Comparison of ENCODE assay signal across 8 mouse cellular contexts in genomic region chr4:133631769-133632411, GRCm38 (mm10). TPM values are rescaled to one million over a fixed set of nuclear protein-coding genes. Genes with fewer than 3 reads are reported as not detected.
DNase-seq lines count a peak whose midpoint lies in the region; ATAC-seq lines count a peak whose summit lies in the region.

No protein-coding gene starts in this region.

- peak; percentile 94 for DNase-seq in heart, adult 11 months
- DNase-seq in heart, postnatal 4 days: no peak
- DNase-seq in liver, embryonic 13.5 days: no peak
- DNase-seq in left cerebral cortex, adult 8-10 months (ENCODE audit: low spot score in 2 of 2): no peak
- DNase-seq in adrenal gland, adult 8-10 months: no peak

- H3K27ac ChIP-seq in embryonic facial prominence, embryonic 13.5 days: no peak overlapping the region
- H3K27ac ChIP-seq in hindbrain, embryonic 15.5 days (replicated peaks): no peak overlapping the region
- H3K27ac ChIP-seq in liver, embryonic 13.5 days: no peak overlapping the region
- peak overlapping the region; percentile 86; the same call in 1 of the 2 replicates for H3K27ac ChIP-seq in neural tube, embryonic 15.5 days (replicated peaks)

- peak overlapping the region; percentile 82 for H3K4me3 ChIP-seq in embryonic facial prominence, embryonic 13.5 days
- H3K4me3 ChIP-seq in hindbrain, embryonic 15.5 days: peak overlapping the region; percentile 74
- H3K4me3 ChIP-seq in liver, embryonic 13.5 days (replicated peaks): peak overlapping the region; percentile 76
- H3K4me3 ChIP-seq in neural tube, embryonic 15.5 days (replicated peaks): peak overlapping the region; percentile 77

- H3K27me3 ChIP-seq in embryonic facial prominence, embryonic 13.5 days: no peaks in the 10 kb centered on the region
- no peaks in the 10 kb centered on the region for H3K27me3 ChIP-seq in hindbrain, embryonic 15.5 days
- H3K27me3 ChIP-seq in liver, embryonic 13.5 days: no peaks in the 10 kb centered on the region
- H3K27me3 ChIP-seq in neural tube, embryonic 15.5 days (replicated peaks): no peaks in the 10 kb centered on the region

- no peaks in the 10 kb centered on the region for H3K9me3 ChIP-seq in embryonic facial prominence, embryonic 13.5 days
- no peaks in the 10 kb centered on the region for H3K9me3 ChIP-seq in hindbrain, embryonic 15.5 days
- H3K9me3 ChIP-seq in liver, embryonic 13.5 days (replicated peaks): no peaks in the 10 kb centered on the region
- H3K9me3 ChIP-seq in neural tube, embryonic 15.5 days (replicated peaks): no peaks in the 10 kb centered on the region

- 38% methylated on average over 9 of the region's 9 CpGs for whole genome bisulfite sequencing in embryonic facial prominence, embryonic 13.5 days
- 35% methylated on average over 9 of the region's 9 CpGs for WGBS in hindbrain, embryonic 15.5 days
- 53% methylated on average over 9 of the region's 9 CpGs for WGBS in liver, embryonic 13.5 days (ENCODE audit: insufficient replicate concordance)
- WGBS in neural tube, embryonic 15.5 days: 34% methylated on average over 9 of the region's 9 CpGs

- H3K9ac ChIP-seq in embryonic facial prominence, embryonic 13.5 days: peak overlapping the region; percentile 91
- H3K9ac ChIP-seq in hindbrain, embryonic 15.5 days: peak overlapping the region; percentile 77
- H3K9ac ChIP-seq in liver, embryonic 13.5 days: peak overlapping the region; percentile 82
- H3K9ac ChIP-seq in neural tube, embryonic 15.5 days (replicated peaks): peak overlapping the region; percentile 87

- no peak for ATAC-seq in embryonic facial prominence, embryonic 13.5 days (ENCODE audit: insufficient number of reproducible peaks, insufficient read depth, low FRiP score, low TSS enrichment, low read depth)
- no peak for ATAC-seq in hindbrain, embryonic 15.5 days (ENCODE audit: low FRiP score, low read depth)
- no peak for ATAC-seq in liver, embryonic 13.5 days (ENCODE audit: low read depth)
- no peak for ATAC-seq in neural tube, embryonic 15.5 days (ENCODE audit: low FRiP score)

- H3K4me2 ChIP-seq in embryonic facial prominence, embryonic 13.5 days: peak overlapping the region; percentile 89
- peak overlapping the region; percentile 68 for H3K4me2 ChIP-seq in hindbrain, embryonic 15.5 days
- peak overlapping the region; percentile 84 for H3K4me2 ChIP-seq in liver, embryonic 13.5 days
- peak overlapping the region; percentile 90 for H3K4me2 ChIP-seq in neural tube, embryonic 15.5 days

- H3K36me3 ChIP-seq in embryonic facial prominence, embryonic 13.5 days: peaks cover 3% of the 10 kb centered on the region
- peaks cover 2% of the 10 kb centered on the region; the same call in 1 of the 2 replicates for H3K36me3 ChIP-seq in hindbrain, embryonic 15.5 days
- H3K36me3 ChIP-seq in liver, embryonic 13.5 days: peaks cover 4% of the 10 kb centered on the region; the same call in 1 of the 2 replicates
- H3K36me3 ChIP-seq in neural tube, embryonic 15.5 days: peaks cover 3% of the 10 kb centered on the region; the same call in 1 of the 2 replicates

- peaks cover 30% of the 10 kb centered on the region for H3K4me1 ChIP-seq in embryonic facial prominence, embryonic 13.5 days
- peaks cover 37% of the 10 kb centered on the region for H3K4me1 ChIP-seq in hindbrain, embryonic 15.5 days (replicated peaks)
- peaks cover 42% of the 10 kb centered on the region for H3K4me1 ChIP-seq in liver, embryonic 13.5 days (replicated peaks)
- peaks cover 34% of the 10 kb centered on the region for H3K4me1 ChIP-seq in neural tube, embryonic 15.5 days

RNA-seq across cellular contexts. Expression of gene Zdhhc18, which starts 18.1 kb away (rescaled TPM):
- total RNA-seq in heart, postnatal 4 days (2021): 10 to 100 TPM; 21.4 to 22.1 TPM
- polyA plus RNA-seq in embryonic facial prominence, embryonic 13.5 days (2015; fragmentation: Nextera tagmentation; extraction: Ambion mirVana): 3.9 and 4.2 TPM in 2 replicates
- polyA plus RNA-seq in hindbrain, embryonic 15.5 days (2015; fragmentation: Nextera tagmentation; extraction: Ambion mirVana): 12.0 and 15.8 TPM in 2 replicates
- 1.0 and 1.1 TPM in 2 replicates for polyA plus RNA-seq in liver, embryonic 13.5 days (2015; fragmentation: Nextera tagmentation; extraction: Ambion mirVana)
- polyA plus RNA-seq in neural tube, embryonic 15.5 days (2015; fragmentation: Nextera tagmentation; extraction: Ambion mirVana): 4.3 and 7.0 TPM in 2 replicates
- total RNA-seq in left cerebral cortex, adult 8-10 months (2022): 10 to 100 TPM; 33.8 to 57.7 (median 44.6) TPM
- 10 to 100 TPM; 17.9 to 39.5 (median 29.0) TPM for total RNA-seq in adrenal gland, adult 8-10 months (2022)

RNA-seq across cellular contexts. Expression of gene Sfn, which starts 29.9 kb away (rescaled TPM):
- total RNA-seq in heart, postnatal 4 days (2021): 1 to 10 TPM; 1.3 to 1.4 TPM
- 130 and 142 TPM in 2 replicates for polyA plus RNA-seq in embryonic facial prominence, embryonic 13.5 days (2015; fragmentation: Nextera tagmentation; extraction: Ambion mirVana)
- polyA plus RNA-seq in hindbrain, embryonic 15.5 days (2015; fragmentation: Nextera tagmentation; extraction: Ambion mirVana): 2.2 TPM in 2 replicates
- polyA plus RNA-seq in liver, embryonic 13.5 days (2015; fragmentation: Nextera tagmentation; extraction: Ambion mirVana): 0.77 and 0.92 TPM in 2 replicates
- 1.7 and 32.5 TPM in 2 replicates for polyA plus RNA-seq in neural tube, embryonic 15.5 days (2015; fragmentation: Nextera tagmentation; extraction: Ambion mirVana)
- 1 to 10 TPM; 1.6 to 2.2 (median 1.8) TPM for total RNA-seq in left cerebral cortex, adult 8-10 months (2022)
- 1 to 10 TPM; 2.0 to 3.0 (median 2.3) TPM for total RNA-seq in adrenal gland, adult 8-10 months (2022)

RNA-seq across cellular contexts. Expression of gene Pigv, which starts 40.6 kb away (rescaled TPM):
- 10 to 100 TPM in 1 of 2 experiments, 1 to 10 TPM in 1; 9.8 to 12.0 TPM for total RNA-seq in heart, postnatal 4 days (2021)
- 17.1 and 17.4 TPM in 2 replicates for polyA plus RNA-seq in embryonic facial prominence, embryonic 13.5 days (2015; fragmentation: Nextera tagmentation; extraction: Ambion mirVana)
- 14.2 and 14.9 TPM in 2 replicates for polyA plus RNA-seq in hindbrain, embryonic 15.5 days (2015; fragmentation: Nextera tagmentation; extraction: Ambion mirVana)
- 5.8 and 7.3 TPM in 2 replicates for polyA plus RNA-seq in liver, embryonic 13.5 days (2015; fragmentation: Nextera tagmentation; extraction: Ambion mirVana)
- polyA plus RNA-seq in neural tube, embryonic 15.5 days (2015; fragmentation: Nextera tagmentation; extraction: Ambion mirVana): 12.4 and 15.7 TPM in 2 replicates
- total RNA-seq in left cerebral cortex, adult 8-10 months (2022): 10 to 100 TPM in 2 of 4 experiments, 1 to 10 TPM in 2; 8.4 to 10.9 (median 9.9) TPM
- total RNA-seq in adrenal gland, adult 8-10 months (2022): 10 to 100 TPM; 26.0 to 31.0 (median 27.3) TPM

RNA-seq across cellular contexts. Expression of gene Gpn2, which starts 47.7 kb away (rescaled TPM):
- total RNA-seq in heart, postnatal 4 days (2021): 10 to 100 TPM; 11.0 to 11.1 TPM
- 16.4 and 21.2 TPM in 2 replicates for polyA plus RNA-seq in embryonic facial prominence, embryonic 13.5 days (2015; fragmentation: Nextera tagmentation; extraction: Ambion mirVana)
- polyA plus RNA-seq in hindbrain, embryonic 15.5 days (2015; fragmentation: Nextera tagmentation; extraction: Ambion mirVana): 17.6 and 19.7 TPM in 2 replicates
- 12.5 and 13.5 TPM in 2 replicates for polyA plus RNA-seq in liver, embryonic 13.5 days (2015; fragmentation: Nextera tagmentation; extraction: Ambion mirVana)
- polyA plus RNA-seq in neural tube, embryonic 15.5 days (2015; fragmentation: Nextera tagmentation; extraction: Ambion mirVana): 17.0 and 17.2 TPM in 2 replicates
- 10 to 100 TPM; 10.4 to 12.4 (median 11.3) TPM for total RNA-seq in left cerebral cortex, adult 8-10 months (2022)
- 10 to 100 TPM; 17.0 to 19.4 (median 18.5) TPM for total RNA-seq in adrenal gland, adult 8-10 months (2022)

RNA-seq across cellular contexts. Expression of gene Gpatch3, which starts 57.3 kb away (rescaled TPM):
- total RNA-seq in heart, postnatal 4 days (2021): 1 to 10 TPM; 5.2 to 6.0 TPM
- polyA plus RNA-seq in embryonic facial prominence, embryonic 13.5 days (2015; fragmentation: Nextera tagmentation; extraction: Ambion mirVana): 9.5 and 9.9 TPM in 2 replicates
- 7.1 and 8.6 TPM in 2 replicates for polyA plus RNA-seq in hindbrain, embryonic 15.5 days (2015; fragmentation: Nextera tagmentation; extraction: Ambion mirVana)
- polyA plus RNA-seq in liver, embryonic 13.5 days (2015; fragmentation: Nextera tagmentation; extraction: Ambion mirVana): 4.3 and 4.6 TPM in 2 replicates
- polyA plus RNA-seq in neural tube, embryonic 15.5 days (2015; fragmentation: Nextera tagmentation; extraction: Ambion mirVana): 5.8 TPM in 2 replicates
- 1 to 10 TPM; 6.8 to 8.9 (median 7.4) TPM for total RNA-seq in left cerebral cortex, adult 8-10 months (2022)
- total RNA-seq in adrenal gland, adult 8-10 months (2022): 10 to 100 TPM in 2 of 4 experiments, 1 to 10 TPM in 2; 6.1 to 15.6 (median 9.6) TPM
